Mouse (Mus musculus) heart, embryonic 11.5 days (tissue): ENCODE data around the gene A930002H24Rik. TPM values are rescaled to one million over a fixed set of nuclear protein-coding genes. Genes with fewer than 3 reads are reported as not detected.

Experiments used
- ATAC-seq: fragments of 200-750 bp; cut with Nextera tagmentation; replicated peaks from 2 replicates; pipeline ENCODE4 v1.8.0; 2017; ENCODE audit warnings: moderate library complexity; ENCODE audit not compliant: insufficient number of reproducible peaks, low FRiP score, low TSS enrichment
- H3K27ac ChIP-seq: fragments of 300-500 bp; sonication (generic); 2 replicates; pipeline ENCODE4 v1.5.1; 2014; ENCODE audit warnings: mild to moderate bottlenecking, low read depth, low read length
- H3K27me3 ChIP-seq: fragments of 300-500 bp; sonication (generic); 2 replicates; pipeline ENCODE4 v1.6.1; 2014; ENCODE audit warnings: mild to moderate bottlenecking, low read length, mixed read lengths; ENCODE audit not compliant: control insufficient read depth, insufficient read depth
- H3K36me3 ChIP-seq: fragments of 300-500 bp; sonication (generic); 2 replicates; pipeline ENCODE4 v1.6.1; 2014; ENCODE audit warnings: mild to moderate bottlenecking, low read length, moderate library complexity, mixed read lengths; ENCODE audit not compliant: control insufficient read depth, insufficient read depth
- H3K4me1 ChIP-seq: fragments of 300-500 bp; sonication (generic); 2 replicates; pipeline ENCODE4 v1.6.1; 2014; ENCODE audit warnings: low read length; ENCODE audit not compliant: control insufficient read depth, insufficient read depth
- H3K4me2 ChIP-seq: fragments of 300-500 bp; sonication (generic); 2 replicates; pipeline ENCODE4 v1.6.1; 2014; ENCODE audit warnings: mild to moderate bottlenecking, moderate library complexity
- H3K4me3 ChIP-seq: fragments of 300-500 bp; sonication (generic); 2 replicates; pipeline ENCODE4 v1.5.1; 2014; ENCODE audit warnings: low read depth, low read length
- H3K9ac ChIP-seq: fragments of 300-500 bp; sonication (generic); 2 replicates; pipeline ENCODE4 v1.6.1; 2014; ENCODE audit warnings: mild to moderate bottlenecking, low read depth, low read length, moderate library complexity
- H3K9me3 ChIP-seq: fragments of 300-500 bp; sonication (generic); replicated peaks from 2 replicates; pipeline ENCODE4 v1.6.1; 2016; ENCODE audit warnings: low read length; ENCODE audit not compliant: control insufficient read depth
- WGBS: fragments of 180-500 bp; shearing (Covaris S2); extraction: QIAGEN DNeasy Blood & Tissue Kit; methylation state at CpG from one replicate; pipeline ENCODE4 v1.1.7; 2014; ENCODE audit not compliant: insufficient replicate concordance; 5-methylcytosine and 5-hydroxymethylcytosine counted together
- polyA plus RNA-seq: library from polyadenylated mRNA; unstranded; fragments of >200 nt; fragmentation: Nextera tagmentation; extraction: Ambion mirVana; gene quantifications from 2 replicates; pipeline ENCODE4 v1.2.1, GENCODE M21; 2014

Gene A930002H24Rik
- polyA plus RNA-seq, 1 experiment from 2014 or later, result 2.9 TPM

DNA sequence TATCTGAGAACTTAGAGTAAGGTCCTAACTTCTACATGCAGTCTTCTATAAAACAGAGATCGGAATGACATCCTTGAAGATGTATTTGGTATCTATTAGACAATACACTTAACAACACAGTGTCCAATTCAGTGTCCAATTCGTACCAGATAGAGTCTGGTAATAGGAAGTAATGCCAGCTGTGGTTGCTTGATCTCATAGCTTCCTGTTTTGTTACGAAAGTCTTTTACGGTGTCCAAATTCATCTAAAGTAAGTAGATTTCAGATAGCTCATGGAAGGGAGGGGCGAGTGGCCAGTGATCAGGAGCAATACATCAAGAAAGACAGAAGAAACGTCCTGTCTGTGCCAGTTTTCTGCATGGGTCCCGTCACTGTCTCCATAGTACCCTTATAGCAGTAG lies 36.8 kb downstream of the A930002H24Rik start:
- no peak overlapping the region for H3K4me2 ChIP-seq
- no peaks in the 10 kb centered on the region for H3K9me3 ChIP-seq
- no peak overlapping the region for H3K4me3 ChIP-seq
- H3K27ac ChIP-seq, result no peak overlapping the region
- H3K9ac ChIP-seq, result no peak overlapping the region
- no peaks in the 10 kb centered on the region for H3K36me3 ChIP-seq
- no peak for ATAC-seq
- WGBS, result 73% methylated on average over 7 of the region's 7 CpGs
- no peaks in the 10 kb centered on the region for H3K4me1 ChIP-seq
- no peaks in the 10 kb centered on the region for H3K27me3 ChIP-seq

DNA sequence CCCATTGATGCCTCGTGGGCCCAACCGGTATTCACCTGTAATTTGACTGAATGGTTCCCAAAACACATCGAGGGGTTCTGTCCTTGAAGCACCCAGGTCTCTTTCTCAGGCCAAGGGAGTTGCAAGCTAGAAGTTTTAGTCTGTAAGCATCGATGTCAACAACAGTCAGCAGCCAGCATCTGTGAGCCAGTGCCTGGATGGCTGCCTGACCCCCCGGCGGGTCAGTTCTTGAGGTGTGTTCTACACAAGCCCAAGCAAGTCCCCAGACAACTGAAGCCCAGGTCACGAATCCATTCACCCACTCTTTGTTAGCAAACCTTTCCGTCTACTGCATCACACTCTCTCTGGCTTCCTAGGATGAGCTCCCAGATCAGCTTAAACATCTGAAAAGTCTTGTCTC lies 37.4 kb downstream of the A930002H24Rik start:
- WGBS, result 79% methylated on average over 8 of the region's 8 CpGs
- Histone ChIP-seq H3K27me3 (no peaks in the 10 kb centered on the region), H3K27ac (no peak overlapping the region), H3K9me3 (no peaks in the 10 kb centered on the region), H3K9ac (no peak overlapping the region), H3K4me1 (no peaks in the 10 kb centered on the region), H3K4me2 (no peak overlapping the region), H3K36me3 (no peaks in the 10 kb centered on the region), H3K4me3 (no peak overlapping the region)
- no peak for ATAC-seq

DNA sequence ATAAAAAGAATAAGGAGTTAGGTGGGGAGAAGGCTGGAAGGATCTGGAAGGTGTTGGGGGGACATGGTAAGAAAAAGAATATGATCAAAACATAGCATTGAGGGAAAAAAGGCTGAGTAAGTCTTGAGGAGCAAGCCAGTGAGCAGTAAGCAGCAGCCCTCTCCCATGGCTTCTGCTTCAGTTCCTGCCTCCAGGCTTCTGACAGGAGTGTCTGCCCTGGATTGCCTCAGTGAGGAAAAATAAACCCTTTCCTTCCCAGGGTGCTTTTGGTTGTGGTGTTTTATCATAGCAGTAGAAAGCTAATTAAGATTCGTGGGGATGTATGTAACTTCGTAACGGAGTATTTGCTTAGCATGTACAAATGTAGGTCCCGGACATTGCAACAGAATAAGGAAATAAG lies 39.5 kb downstream of the A930002H24Rik start:
- H3K4me2 ChIP-seq, result no peak overlapping the region
- no peaks in the 10 kb centered on the region for H3K36me3 ChIP-seq
- H3K4me3 ChIP-seq, result no peak overlapping the region
- 86% methylated on average over 4 of the region's 4 CpGs for WGBS
- no peak overlapping the region for H3K27ac ChIP-seq
- H3K27me3 ChIP-seq, result no peaks in the 10 kb centered on the region
- H3K9me3 ChIP-seq, result no peaks in the 10 kb centered on the region
- ATAC-seq, result no peak
- H3K9ac ChIP-seq, result no peak overlapping the region
- no peaks in the 10 kb centered on the region for H3K4me1 ChIP-seq

DNA sequence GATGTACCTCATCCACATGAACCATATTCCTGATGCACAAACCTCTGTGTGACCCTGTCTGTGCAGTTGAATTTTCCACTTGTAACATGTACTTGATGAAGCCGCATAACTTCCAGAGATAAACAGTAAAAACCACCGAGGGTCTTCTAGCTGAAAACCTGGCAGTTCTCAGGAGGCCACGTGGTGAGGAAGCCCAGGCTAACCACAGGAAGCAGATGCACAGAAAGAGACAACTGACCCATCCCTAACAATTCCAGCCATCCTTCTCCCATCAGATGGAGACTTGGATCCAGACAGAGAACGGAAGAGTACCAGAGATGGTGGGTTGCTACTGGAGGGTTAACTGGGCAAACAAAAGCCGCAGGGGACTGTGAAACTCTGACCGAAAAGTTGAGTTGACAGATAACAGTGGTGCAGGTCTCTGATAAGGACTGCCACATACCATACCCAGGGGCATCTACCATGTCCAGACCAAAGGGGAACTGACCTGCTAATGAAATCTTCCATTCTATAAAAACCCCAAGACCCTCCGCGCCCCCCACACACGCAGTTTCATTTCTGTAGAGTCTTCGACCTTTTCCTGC lies 45.1 kb downstream of the A930002H24Rik start:
- no peaks in the 10 kb centered on the region for H3K36me3 ChIP-seq
- 53% methylated on average over 10 of the region's 10 CpGs for WGBS
- no peak for ATAC-seq

DNA sequence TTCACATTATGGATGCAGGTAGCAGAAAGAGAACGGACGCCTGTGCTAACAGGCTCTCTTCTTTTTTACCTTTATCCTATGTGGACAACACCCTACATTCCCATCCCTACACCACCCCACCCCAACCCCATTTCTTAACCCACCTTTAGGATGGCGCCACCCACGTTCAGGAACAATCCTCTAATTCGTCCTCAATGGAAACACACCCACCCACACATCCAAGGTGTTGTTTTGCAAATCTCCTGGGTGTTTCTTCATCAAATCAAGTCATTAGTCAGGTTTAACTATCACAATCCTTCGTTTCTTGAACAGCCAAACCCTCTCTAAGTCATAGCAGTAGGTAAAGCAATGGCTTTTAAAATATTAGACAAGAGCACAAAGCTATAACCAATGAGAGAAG lies 50.0 kb downstream of the A930002H24Rik start:
- Histone ChIP-seq H3K4me3 (no peak overlapping the region), H3K9ac (no peak overlapping the region), H3K27ac (no peak overlapping the region), H3K4me2 (no peak overlapping the region), H3K27me3 (no peaks in the 10 kb centered on the region), H3K9me3 (no peaks in the 10 kb centered on the region), H3K4me1 (peaks cover 2% of the 10 kb centered on the region), H3K36me3 (no peaks in the 10 kb centered on the region)
- WGBS, result 77% methylated on average over 6 of the region's 6 CpGs
- no peak for ATAC-seq

More for the DNA sequence above, 45.1 kb downstream of the A930002H24Rik start:
- no peak overlapping the region for H3K4me2 ChIP-seq
- no peak overlapping the region for H3K4me3 ChIP-seq
- no peaks in the 10 kb centered on the region for H3K9me3 ChIP-seq
- no peak overlapping the region for H3K9ac ChIP-seq
- no peaks in the 10 kb centered on the region for H3K4me1 ChIP-seq
- no peak overlapping the region for H3K27ac ChIP-seq
- H3K27me3 ChIP-seq, result no peaks in the 10 kb centered on the region

Other genes starting within 250 kb of the A930002H24Rik start
- gene Fer, start 729 bp downstream of the A930002H24Rik start, polyA plus RNA-seq, result 26.6 and 29.4 TPM in 2 replicates